Mouse (Mus musculus) layer of hippocampus, postnatal 14 days (tissue): ENCODE data around the gene Atp2b2. TPM values are rescaled to one million over a fixed set of nuclear protein-coding genes. Genes with fewer than 3 reads are reported as not detected.

Experiments used
- DNase-seq, 2 experiments: peaks; one replicate each; pipeline ENCODE4 v3.0.0; 2021 to 2022; ENCODE audit warnings: low spot score in 2 of 2, mixed read lengths in 1 of 2
- total RNA-seq, 2 experiments: library from RNA; stranded (reverse); gene quantifications; 2 replicates each; pipeline ENCODE4 v1.2.3; 2021

Gene Atp2b2
- total RNA-seq, 2 experiments from 2014 or later: 310 to 322 TPM

DNA sequence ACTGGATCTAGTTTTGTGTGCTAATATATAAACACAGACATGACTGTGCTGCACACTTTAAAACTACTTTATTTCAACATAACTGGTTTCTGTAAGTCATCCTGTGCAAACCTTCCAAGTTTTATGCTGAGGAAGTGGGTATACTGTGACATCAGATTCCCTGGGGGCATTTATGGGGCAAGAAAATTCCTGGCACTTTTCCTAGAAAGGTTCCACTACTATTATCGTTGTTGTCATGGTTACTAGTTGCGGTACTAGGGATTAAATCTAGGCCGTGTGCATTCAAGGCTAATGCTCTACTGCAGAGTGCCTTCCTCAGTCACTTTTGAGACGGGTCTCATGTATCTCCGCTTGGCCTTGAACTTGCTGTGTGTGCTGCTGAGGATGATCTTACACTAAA is 236.2 kb downstream of the Atp2b2 start:
- no peak for DNase-seq

DNA sequence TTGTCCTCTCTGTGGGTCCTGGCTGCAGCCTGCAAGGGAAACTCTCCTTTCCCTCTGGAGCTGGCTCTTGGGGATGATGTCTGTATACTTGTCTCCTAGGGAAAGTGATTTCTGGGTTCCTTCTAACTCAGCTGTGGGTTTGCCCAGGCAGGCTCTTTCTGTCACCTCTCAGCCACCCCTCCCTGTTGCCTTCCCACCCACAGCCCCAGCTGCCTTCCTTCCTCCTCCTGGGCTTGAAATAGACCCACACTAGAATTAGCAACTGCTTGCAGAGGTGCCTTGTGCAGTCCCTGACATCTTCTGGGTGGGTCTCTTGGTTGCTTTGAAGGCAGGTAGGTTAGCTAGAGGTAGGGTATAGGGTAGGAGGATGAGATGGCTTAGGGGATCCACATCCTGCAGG is 241.2 kb downstream of the Atp2b2 start:
- DNase-seq: no peak

DNA sequence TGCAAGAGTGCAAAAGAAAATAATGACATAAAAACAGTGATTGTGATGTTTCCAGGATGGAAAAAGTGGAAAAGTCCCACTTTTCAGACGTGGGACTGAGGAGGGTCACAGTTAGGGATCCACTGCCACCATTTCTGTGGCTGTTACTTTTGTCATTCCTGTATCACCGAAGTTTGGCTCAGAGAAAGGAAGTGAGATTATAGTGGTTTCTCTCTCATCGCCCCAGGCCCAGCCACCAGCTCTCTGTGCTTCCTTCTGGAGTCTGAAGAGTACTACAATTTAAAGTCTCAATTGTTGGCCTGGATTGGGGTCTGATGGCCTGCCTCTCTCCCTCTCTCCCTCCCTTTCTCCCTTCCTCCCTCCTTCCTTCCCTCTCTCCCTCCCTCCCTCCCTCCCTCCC is 242.5 kb downstream of the Atp2b2 start:
- DNase-seq: no peak

DNA sequence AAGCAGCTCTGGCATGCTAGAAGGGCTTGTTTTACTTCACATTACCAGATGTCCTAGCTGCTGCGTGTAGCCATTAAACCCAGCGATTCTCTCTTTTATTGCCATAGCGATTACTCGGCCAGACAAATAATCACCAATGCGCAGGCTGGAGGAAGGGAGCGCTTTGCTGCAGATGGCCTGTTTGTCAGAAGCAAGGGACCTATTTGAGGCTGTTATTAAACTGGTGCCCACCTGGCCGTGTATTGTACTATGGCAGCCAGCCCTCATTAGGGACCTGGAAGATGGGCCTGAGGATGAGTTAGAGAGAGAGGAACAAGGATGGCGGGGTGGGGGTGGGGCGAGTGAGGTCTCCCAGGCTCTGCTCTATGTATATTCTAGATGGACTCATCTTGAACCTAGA is 243.1 kb downstream of the Atp2b2 start:
- DNase-seq: peak in 1 of 2 experiments; percentile 43

DNA sequence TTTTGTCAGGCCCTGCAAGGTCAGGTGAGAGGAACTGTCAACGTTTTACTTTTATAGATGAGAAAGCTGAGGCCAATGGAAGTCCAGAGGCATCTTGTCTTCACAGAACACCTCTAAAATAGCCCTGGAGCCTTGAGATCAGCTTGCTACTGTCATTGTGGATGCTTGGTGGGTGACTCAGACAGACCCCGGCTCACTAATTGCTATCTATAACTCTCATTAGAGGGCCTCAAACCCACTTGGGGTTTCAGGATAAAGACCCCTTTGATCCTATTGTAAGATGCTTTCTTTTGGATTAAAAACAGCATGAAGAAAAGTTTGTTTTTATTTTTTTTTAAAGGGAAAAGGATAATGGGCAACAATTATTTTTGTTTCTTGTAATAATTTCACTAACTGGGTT is 243.5 kb downstream of the Atp2b2 start:
- DNase-seq: no peak

DNA sequence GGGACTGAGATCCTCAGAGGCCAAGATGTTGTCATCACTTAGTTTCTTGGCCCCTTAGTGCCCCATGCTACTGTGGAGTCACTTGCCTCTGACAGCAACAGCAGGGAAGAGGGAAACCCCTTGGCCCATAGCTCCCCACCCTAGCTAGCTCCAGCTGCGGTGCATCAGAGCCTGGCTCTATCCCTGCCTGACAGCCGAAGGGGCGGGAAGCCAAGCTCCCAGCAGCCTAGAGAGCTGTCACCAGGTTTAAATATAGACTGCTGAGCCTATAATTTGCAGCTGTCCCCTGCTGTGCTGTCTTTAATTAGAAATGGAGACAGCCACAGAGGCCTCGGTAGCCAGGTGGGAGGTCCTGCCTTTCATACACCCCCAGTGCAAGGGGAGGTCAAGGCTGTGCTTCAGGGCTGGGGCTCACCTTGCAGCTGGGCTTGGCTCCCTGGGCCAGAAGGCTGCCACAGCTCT is 247.1 kb downstream of the Atp2b2 start:
- DNase-seq: peak; percentile 25 to 41

DNA sequence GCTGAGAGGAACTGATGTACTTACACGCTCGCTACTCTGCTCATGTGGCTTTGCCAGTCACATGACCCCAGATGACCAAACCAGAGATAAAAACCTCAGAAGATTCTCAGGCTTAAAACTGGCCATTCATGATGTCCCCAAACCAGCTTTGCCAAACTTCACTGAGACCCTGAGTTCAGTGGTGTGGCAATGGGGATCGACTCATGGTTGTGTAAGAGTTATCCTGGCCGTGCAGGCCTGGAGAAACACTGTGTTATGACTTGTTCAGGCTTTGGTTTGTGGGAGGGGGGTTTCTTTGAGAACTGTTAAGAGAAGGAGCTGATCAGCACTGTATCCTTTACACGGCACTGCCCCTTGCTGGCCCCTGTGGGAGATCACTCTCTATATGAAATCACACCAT is 250.0 kb downstream of the Atp2b2 start:
- no peak for DNase-seq

DNA sequence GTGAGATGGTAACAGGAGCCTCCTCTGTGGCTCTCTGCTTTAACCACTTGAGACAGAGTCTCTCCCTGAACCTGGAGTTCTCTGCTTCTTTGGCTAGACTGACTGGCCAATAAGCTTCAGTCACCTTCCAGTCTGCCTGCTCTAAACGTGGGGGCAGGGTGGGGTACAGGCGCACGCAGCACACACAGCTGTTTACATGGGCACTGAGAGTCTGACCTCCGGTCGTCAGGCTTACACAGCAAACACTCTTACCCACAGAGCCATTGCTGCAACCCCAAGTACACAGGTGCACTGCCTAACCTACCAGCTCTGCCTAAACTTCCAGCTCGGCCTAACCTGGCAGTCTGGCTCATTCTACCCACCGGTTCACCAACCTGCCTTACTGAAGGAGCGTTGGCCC is 251.4 kb downstream of the Atp2b2 start:
- DNase-seq: no peak

DNA sequence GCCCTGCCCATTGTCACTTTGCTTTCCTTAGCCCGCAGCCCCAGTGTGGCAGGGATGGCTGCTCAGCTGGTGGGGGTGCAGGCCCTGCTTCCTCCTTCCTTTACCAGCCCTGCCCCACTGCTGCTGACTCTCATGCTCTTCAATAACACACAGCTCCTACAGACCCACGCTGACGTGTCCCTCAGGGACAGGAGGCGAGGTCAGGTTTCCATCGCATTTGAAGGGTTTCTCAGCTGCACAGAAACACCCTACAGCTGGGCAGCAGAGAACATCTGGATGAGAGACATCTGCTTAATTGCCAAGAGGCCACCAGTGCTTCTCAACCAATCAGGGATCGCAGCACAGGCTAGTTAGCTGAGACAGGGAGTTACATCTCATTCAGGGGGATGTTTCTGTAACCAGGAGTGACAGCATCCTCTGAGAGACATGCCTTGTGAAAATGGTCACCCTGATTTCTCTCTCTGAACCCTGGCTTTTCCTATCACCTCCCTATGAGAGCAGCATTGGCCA is 254.9 kb downstream of the Atp2b2 start:
- DNase-seq: no peak

DNA sequence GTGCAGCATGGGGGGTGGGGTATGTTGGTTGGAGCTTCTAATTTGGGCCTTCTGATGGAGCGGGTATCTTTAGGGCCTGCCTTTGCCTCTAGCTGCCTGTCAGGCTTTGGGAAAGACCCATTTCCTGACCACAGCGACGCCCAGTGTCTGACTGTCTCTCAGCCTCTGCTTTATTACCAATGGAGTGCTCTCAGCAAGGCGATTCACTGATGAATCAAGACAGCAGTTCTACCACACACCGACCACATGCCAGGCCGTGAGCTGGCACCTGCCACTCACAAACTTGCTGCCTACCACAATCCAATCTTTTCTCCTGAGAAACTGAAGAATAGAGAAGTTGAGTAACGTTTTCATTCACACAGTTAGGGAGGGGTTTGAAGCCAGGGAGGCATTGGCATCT is 256.8 kb downstream of the Atp2b2 start:
- DNase-seq: no peak

DNA sequence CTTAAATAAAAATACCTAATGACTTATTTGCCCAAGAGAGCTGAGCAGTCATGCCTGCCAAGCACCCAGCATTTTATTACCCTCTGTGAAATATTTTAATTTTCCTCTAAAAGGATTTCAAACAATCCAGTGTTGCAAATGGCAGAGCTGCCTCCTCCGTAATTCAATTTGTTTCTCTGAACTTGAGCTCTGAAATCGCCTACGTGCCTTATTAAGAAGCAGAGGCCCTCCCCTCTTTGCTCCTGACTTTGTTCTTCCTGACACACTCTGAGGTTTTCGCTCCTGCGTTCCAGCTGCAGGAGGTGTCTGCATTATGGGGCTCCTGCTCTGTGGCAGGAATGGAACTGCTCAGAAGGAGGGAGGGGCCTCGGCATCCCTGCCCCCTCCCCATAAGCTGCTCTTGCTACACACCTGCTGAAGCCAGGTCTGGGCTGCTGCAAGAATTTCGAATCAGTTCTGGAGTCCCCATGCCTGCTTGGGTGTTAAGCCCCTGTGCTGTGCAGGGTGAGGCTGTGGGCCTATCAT is 264.1 kb downstream of the Atp2b2 start:
- no peak for DNase-seq

DNA sequence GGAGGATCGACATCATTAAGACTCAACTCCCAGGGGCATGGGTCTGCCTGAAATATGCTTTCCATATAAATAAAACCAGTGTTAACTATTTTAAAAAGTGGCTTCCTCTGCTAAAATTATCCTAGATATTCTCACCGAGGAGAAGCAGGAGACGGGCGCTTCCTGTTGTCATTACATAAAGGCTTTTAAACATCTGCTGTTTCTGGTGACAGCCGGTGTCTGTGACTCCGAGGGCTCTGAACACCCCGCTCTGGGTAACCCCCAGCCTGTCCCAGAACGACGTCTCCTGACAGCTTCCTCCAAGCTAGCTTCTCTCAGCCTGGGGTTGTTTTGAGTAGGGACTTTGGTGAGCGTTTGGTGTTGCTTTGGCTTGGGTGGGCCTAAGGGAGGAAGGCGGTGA is 273.6 kb downstream of the Atp2b2 start:
- DNase-seq: no peak

DNA sequence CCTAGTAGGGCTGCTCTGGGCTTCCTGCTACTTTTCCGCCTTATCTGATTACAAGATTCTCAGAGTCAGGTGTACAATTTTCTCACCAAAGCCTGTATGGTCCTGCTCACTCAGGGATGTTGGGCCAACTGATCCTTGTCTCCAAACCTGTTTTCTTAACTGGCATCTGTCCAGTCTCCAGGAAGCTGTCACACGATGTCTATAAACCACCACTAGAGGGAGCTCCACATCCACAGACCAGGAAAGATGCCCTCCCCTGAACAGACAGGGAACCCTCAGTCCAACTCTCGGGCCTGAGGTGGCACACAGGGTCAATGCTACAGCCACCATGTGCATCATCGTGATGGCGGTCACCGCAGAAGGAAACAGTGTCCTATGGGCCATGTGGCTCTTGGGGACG is 280.8 kb downstream of the Atp2b2 start:
- peak; percentile 56 to 73 for DNase-seq

DNA sequence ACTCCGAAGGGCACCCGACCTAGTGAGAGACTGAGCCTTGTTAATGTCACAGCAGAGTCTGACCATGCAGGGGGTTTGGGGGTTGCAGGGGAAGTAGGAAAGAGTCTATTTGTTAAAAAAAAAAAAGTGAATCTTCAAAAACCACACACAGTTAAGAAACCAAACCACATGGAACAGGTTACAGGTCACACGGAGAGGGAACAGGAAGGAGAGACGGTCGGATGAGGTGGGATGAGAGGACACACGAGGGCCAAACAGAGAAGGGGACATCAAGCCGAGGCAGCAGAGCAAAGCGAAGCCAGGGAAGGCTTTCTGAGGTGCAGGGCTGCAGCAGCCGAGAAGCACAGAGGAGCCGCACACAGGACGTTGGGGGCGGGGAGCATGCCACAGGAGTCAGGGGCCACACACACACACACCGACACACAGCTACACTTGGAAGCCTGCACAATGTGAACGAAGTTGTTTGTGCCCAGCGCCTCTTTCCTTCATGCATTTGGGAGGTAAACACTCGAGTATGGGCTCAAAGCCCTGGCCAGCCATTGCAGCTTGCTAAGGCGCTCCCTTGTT is 293.2 kb downstream of the Atp2b2 start:
- no peak for DNase-seq

DNA sequence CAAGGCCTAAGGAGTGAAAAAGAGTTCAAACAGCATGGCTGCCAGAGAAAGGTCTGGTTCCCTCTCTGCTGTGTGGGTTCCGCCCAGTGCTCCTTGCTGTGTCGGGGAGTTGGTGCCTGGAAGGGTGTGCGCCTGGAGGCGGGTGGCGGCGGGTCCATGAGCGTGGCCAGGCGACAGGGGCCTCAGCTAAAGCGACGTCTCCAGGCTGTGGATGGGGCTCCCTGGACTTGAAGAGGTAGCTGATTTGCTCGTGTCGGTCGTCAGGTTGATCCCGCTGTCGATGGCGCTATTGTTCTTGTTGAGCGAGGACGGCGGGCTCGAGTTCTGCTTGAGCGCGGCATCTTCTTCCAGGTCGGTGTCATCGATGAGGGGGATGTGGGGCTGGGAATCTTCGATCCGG is 294.1 kb downstream of the Atp2b2 start:
- no peak for DNase-seq

DNA sequence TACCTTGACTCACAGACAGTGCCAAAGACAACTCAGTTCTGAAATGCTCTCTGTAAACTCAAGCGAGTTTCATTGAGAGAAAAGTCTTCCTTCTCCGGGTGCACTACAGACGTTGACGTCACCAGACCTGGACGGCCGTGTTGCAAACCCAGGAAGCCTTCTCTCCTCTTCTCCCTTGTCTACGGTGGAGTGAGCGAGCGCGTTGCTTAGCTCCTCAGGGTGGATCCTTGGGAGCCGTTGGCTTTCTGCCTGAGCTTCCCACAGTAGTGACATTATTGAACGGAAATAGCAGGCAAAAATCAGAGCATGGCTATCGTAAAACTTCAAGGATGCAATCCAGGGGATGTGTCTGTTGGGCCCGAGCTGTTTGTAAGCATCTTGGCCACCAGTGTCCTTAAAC is 295.1 kb downstream of the Atp2b2 start:
- no peak for DNase-seq

DNA sequence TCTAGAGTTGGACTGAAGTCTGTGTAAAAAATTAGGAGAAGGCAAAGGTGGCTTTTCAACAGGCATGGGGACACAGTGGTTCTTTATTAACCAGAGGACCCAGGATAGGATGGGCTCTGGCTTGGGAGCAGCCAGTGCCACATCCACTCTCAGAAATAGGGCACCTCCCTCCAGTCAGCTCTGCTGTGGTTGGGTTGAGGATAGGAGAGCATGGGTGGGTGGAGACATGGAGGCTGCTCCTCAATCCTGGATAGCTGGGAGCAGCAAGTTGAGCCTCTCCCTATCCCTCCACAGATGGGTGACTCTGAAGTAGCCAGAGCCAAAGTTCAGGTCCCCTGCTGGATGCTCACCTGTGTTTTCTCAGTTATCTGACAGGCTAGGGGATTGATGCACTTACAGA is 297.3 kb downstream of the Atp2b2 start:
- DNase-seq: no peak

DNA sequence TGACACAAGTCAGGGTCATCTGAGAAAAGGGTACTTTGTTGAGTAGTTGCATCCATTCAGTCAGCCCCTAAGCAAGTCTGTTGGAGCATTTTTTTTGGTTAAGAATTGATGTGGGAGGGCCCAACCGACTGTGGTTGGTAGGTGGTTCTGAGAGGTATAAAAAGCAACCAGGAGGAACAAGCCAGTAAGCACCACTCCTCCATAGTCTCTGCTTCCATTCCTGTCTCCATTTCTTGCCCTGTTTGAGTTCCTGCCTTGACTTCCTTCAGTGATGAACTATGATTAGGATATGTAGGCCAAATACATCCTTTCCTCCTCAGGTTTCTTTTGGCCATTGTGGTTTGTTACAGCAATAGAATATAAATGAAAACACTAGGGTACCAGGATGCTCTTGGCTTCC is 299.3 kb downstream of the Atp2b2 start:
- DNase-seq: no peak

DNA sequence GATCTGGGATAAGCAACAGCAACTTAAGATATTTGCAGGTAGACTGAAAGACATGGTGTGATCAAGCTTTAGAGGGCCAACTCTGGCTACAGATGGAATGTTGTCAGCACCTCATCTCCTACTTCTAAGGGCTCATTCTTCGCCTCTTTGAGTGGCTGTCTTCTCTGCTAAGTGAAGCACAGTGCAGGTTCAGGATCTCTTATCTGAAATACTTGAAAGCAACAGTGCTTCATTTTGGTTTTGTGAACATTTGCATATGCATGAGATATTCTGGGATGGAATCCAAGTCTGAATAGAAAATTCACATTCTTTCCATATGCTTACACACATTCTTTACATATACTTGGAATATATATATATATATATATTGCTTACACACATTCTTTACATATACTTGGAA is 300.1 kb downstream of the Atp2b2 start:
- no peak for DNase-seq

DNA sequence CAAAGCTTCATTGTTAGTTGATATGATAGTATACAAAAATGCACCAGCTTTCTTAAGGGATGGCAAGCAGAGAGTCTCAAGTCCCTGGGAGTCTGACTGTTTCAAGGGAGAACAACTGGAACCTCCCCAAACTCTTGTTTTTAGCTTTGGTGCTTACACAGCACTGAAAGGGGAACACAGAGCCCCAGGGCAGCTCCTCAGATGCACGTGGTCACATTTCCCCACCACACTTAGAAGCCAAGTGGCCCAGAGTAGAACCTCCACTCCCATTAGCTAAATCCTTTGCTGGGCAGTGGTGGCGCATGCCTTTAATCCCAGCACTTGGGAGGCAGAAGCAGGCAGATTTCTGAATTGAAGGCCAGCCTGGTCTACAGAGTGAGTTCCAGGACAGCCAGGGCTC is 301.0 kb downstream of the Atp2b2 start:
- no peak for DNase-seq

DNA sequence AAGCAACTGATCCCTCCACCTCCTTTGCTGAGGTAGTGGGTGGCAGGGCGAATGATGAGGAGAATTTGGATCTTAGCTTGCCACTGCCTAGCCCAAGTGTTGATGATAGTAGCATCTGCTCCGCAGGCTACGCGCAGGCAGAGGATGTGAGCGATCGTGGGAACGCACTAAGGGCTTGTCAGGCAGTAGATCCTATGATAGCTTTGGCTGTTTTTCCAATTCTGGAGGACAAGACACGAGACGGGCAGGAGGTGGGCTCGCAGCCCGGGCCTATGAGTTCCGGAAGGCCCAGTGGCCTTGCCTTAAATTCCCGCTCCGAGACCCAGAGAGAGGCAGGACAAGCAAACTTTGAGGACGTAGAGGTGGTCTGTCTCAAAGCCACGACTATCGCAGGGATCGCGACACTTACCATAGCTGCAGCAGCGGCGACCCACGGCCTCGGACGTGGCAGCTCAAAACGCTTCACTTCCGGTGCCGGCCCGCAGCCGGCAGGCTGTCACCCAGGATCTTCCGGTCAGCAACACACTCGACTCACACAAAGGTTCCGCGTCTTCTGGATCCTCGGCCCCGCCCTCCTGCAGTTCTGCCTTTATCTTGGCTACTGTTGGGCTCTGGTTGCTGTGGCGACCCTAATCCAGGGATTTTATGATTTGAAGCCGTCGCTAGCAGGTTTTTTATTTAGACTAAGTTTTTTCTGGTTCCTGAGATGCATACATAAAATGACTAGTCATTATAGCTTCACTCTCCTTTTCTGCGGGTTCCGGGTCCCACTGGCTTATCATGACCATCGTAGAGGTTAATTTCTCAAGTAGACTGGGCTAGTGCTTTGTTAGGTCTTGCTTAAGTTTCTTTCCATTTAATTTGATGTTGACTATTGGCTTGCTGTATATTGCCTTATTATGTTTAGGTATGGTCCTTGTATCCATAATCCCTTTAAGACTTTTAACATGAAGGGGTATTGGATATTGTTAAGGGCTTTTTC is 301.9 kb downstream of the Atp2b2 start, which contains the start of gene Sec13:
Gene Sec13, minus strand, starts transcription at position 508 of the 982 bp plus-strand sequence.
- DNase-seq: peak; percentile 88 to 90
